Mouse (Mus musculus): ENCODE measurements around the gene Zfp583. TPM values are rescaled to one million over a fixed set of nuclear protein-coding genes. Genes with fewer than 3 reads are reported as not detected.

Zfp583 gene
- polyA plus RNA-seq, 1 experiment from 2014 or later = 5.8 TPM

GRCm38 (mm10) chr7:6362268-6363046, 31.4 kb upstream of the Zfp583 start:
- Histone ChIP-seq H3K9me3 (ENCODE audit: control insufficient read depth, low read depth, low read length) (no peaks in the 10 kb centered on the region), H3K4me3 (ENCODE audit: low read depth, low read length) (peak overlapping the region; percentile 53), H3K27ac (ENCODE audit: low read length) (peak overlapping the region; percentile 82), H3K27me3 (ENCODE audit: control insufficient read depth, insufficient read depth, low read length) (no peaks in the 10 kb centered on the region), H3K9ac (replicated peaks; ENCODE audit: low read depth, low read length) (peak overlapping the region; percentile 36; the same call in 1 of the 2 replicates), H3K4me2 (replicated peaks; ENCODE audit: low read depth, low read length) (peak overlapping the region; percentile 49), H3K4me1 (ENCODE audit: control insufficient read depth, insufficient read depth, low read length) (peaks cover 6% of the 10 kb centered on the region; the same call in 1 of the 2 replicates), H3K36me3 (ENCODE audit: control insufficient read depth, insufficient read depth, low read length) (no peaks in the 10 kb centered on the region)
- ATAC-seq (ENCODE audit: insufficient number of reproducible peaks, insufficient read depth, low FRiP score, low read depth) = peak; percentile 94
- under 1% methylated on average over 38 of the region's 38 CpGs for WGBS

GRCm38 (mm10) chr7:6361756-6362155, 30.7 kb upstream of the Zfp583 start:
- H3K4me3 ChIP-seq (ENCODE audit: low read depth, low read length) = peak overlapping the region; percentile 53
- peaks cover 6% of the 10 kb centered on the region; the same call in 1 of the 2 replicates for H3K4me1 ChIP-seq (ENCODE audit: control insufficient read depth, insufficient read depth, low read length)
- H3K27ac ChIP-seq (ENCODE audit: low read length) = peak overlapping the region; percentile 82
- no peak for ATAC-seq (ENCODE audit: insufficient number of reproducible peaks, insufficient read depth, low FRiP score, low read depth)
- H3K9ac ChIP-seq (replicated peaks; ENCODE audit: low read depth, low read length) = 0 out of 2 replicates have a peak overlapping the region, but pooled peaks have one; percentile 36
- H3K9me3 ChIP-seq (ENCODE audit: control insufficient read depth, low read depth, low read length) = no peaks in the 10 kb centered on the region
- WGBS = 27% methylated on average over 7 of the region's 7 CpGs
- H3K27me3 ChIP-seq (ENCODE audit: control insufficient read depth, insufficient read depth, low read length) = no peaks in the 10 kb centered on the region
- H3K4me2 ChIP-seq (replicated peaks; ENCODE audit: low read depth, low read length) = peak overlapping the region; percentile 49
- no peaks in the 10 kb centered on the region for H3K36me3 ChIP-seq (ENCODE audit: control insufficient read depth, insufficient read depth, low read length)

- Histone ChIP-seq H3K4me2 (replicated peaks; ENCODE audit: low read depth, low read length) (no peak overlapping the region), H3K27me3 (ENCODE audit: control insufficient read depth, insufficient read depth, low read length) (no peaks in the 10 kb centered on the region), H3K4me3 (ENCODE audit: low read depth, low read length) (no peak overlapping the region), H3K9ac (replicated peaks; ENCODE audit: low read depth, low read length) (no peak overlapping the region), H3K36me3 (ENCODE audit: control insufficient read depth, insufficient read depth, low read length) (no peaks in the 10 kb centered on the region), H3K4me1 (ENCODE audit: control insufficient read depth, insufficient read depth, low read length) (peaks cover 6% of the 10 kb centered on the region; the same call in 1 of the 2 replicates), H3K9me3 (ENCODE audit: control insufficient read depth, low read depth, low read length) (no peaks in the 10 kb centered on the region), H3K27ac (ENCODE audit: low read length) (no peak overlapping the region)
- 13% methylated on average over 9 of the region's 9 CpGs for WGBS
- no peak for ATAC-seq (ENCODE audit: insufficient number of reproducible peaks, insufficient read depth, low FRiP score, low read depth)
Measured at GRCm38 (mm10) chr7:6360477-6361060, 29.5 kb upstream of the Zfp583 start.

GRCm38 (mm10) chr7:6358937-6359590, 28.0 kb upstream of the Zfp583 start:
- Histone ChIP-seq H3K27me3 (ENCODE audit: control insufficient read depth, insufficient read depth, low read length) (no peaks in the 10 kb centered on the region), H3K9ac (replicated peaks; ENCODE audit: low read depth, low read length) (no peak overlapping the region), H3K4me1 (ENCODE audit: control insufficient read depth, insufficient read depth, low read length) (peaks cover 5% of the 10 kb centered on the region; the same call in 1 of the 2 replicates), H3K27ac (ENCODE audit: low read length) (no peak overlapping the region), H3K4me2 (replicated peaks; ENCODE audit: low read depth, low read length) (no peak overlapping the region), H3K36me3 (ENCODE audit: control insufficient read depth, insufficient read depth, low read length) (0 out of 2 replicates have a peak, but pooled peaks cover 2% of the 10 kb centered on the region), H3K9me3 (ENCODE audit: control insufficient read depth, low read depth, low read length) (no peaks in the 10 kb centered on the region), H3K4me3 (ENCODE audit: low read depth, low read length) (no peak overlapping the region)
- no peak for ATAC-seq (ENCODE audit: insufficient number of reproducible peaks, insufficient read depth, low FRiP score, low read depth)
- 54% methylated on average over 10 of the region's 10 CpGs for WGBS

- H3K9me3 ChIP-seq (ENCODE audit: control insufficient read depth, low read depth, low read length) = no peaks in the 10 kb centered on the region
- H3K4me2 ChIP-seq (replicated peaks; ENCODE audit: low read depth, low read length) = no peak overlapping the region
- ATAC-seq (ENCODE audit: insufficient number of reproducible peaks, insufficient read depth, low FRiP score, low read depth) = no peak
- no peak overlapping the region for H3K4me3 ChIP-seq (ENCODE audit: low read depth, low read length)
- no peaks in the 10 kb centered on the region for H3K4me1 ChIP-seq (ENCODE audit: control insufficient read depth, insufficient read depth, low read length)
- peaks cover 5% of the 10 kb centered on the region; the same call in 1 of the 2 replicates for H3K36me3 ChIP-seq (ENCODE audit: control insufficient read depth, insufficient read depth, low read length)
- 52% methylated on average over 2 of the region's 2 CpGs for WGBS
- no peaks in the 10 kb centered on the region for H3K27me3 ChIP-seq (ENCODE audit: control insufficient read depth, insufficient read depth, low read length)
- no peak overlapping the region for H3K9ac ChIP-seq (replicated peaks; ENCODE audit: low read depth, low read length)
- no peak overlapping the region for H3K27ac ChIP-seq (ENCODE audit: low read length)
Measured at GRCm38 (mm10) chr7:6358121-6358520, 27.0 kb upstream of the Zfp583 start.

- H3K36me3 ChIP-seq (ENCODE audit: control insufficient read depth, insufficient read depth, low read length) = no peaks in the 10 kb centered on the region
- H3K9ac ChIP-seq (replicated peaks; ENCODE audit: low read depth, low read length) = no peak overlapping the region
- H3K4me2 ChIP-seq (replicated peaks; ENCODE audit: low read depth, low read length) = peak overlapping the region; percentile 43
- H3K27ac ChIP-seq (ENCODE audit: low read length) = no peak overlapping the region
- H3K4me3 ChIP-seq (ENCODE audit: low read depth, low read length) = peak overlapping the region; percentile 62
- WGBS = 25% methylated on average over 10 of the region's 10 CpGs
- no peaks in the 10 kb centered on the region for H3K4me1 ChIP-seq (ENCODE audit: control insufficient read depth, insufficient read depth, low read length)
- ATAC-seq (ENCODE audit: insufficient number of reproducible peaks, insufficient read depth, low FRiP score, low read depth) = no peak
- H3K27me3 ChIP-seq (ENCODE audit: control insufficient read depth, insufficient read depth, low read length) = no peaks in the 10 kb centered on the region
- no peaks in the 10 kb centered on the region for H3K9me3 ChIP-seq (ENCODE audit: control insufficient read depth, low read depth, low read length)
Measured at GRCm38 (mm10) chr7:6344124-6344523, 13.0 kb upstream of the Zfp583 start.

GRCm38 (mm10) chr7:6343501-6344071, 12.5 kb upstream of the Zfp583 start, which contains the start of gene Gm3854:
Gene Gm3854 (plus strand): TSS chr7:6343759.
- Histone ChIP-seq H3K9me3 (ENCODE audit: control insufficient read depth, low read depth, low read length) (no peaks in the 10 kb centered on the region), H3K4me3 (ENCODE audit: low read depth, low read length) (peak within 1 kb of the TSS; percentile 62), H3K9ac (replicated peaks; ENCODE audit: low read depth, low read length) (0 out of 2 replicates have a peak within 1 kb of the TSS, but pooled peaks have one; percentile 22), H3K4me2 (replicated peaks; ENCODE audit: low read depth, low read length) (peak within 1 kb of the TSS; percentile 43), H3K4me1 (ENCODE audit: control insufficient read depth, insufficient read depth, low read length) (no peaks in the 10 kb centered on the region), H3K36me3 (ENCODE audit: control insufficient read depth, insufficient read depth, low read length) (no peaks in the 10 kb centered on the region), H3K27ac (ENCODE audit: low read length) (no peak within 1 kb of the TSS), H3K27me3 (ENCODE audit: control insufficient read depth, insufficient read depth, low read length) (no peaks in the 10 kb centered on the region)
- ATAC-seq (ENCODE audit: insufficient number of reproducible peaks, insufficient read depth, low FRiP score, low read depth) = peak; percentile 90
- under 1% methylated on average over 26 of the region's 26 CpGs for WGBS

GRCm38 (mm10) chr7:6339865-6340264, 8.8 kb upstream of the Zfp583 start:
- Histone ChIP-seq H3K36me3 (ENCODE audit: control insufficient read depth, insufficient read depth, low read length) (no peaks in the 10 kb centered on the region), H3K27ac (ENCODE audit: low read length) (no peak overlapping the region), H3K4me3 (ENCODE audit: low read depth, low read length) (no peak overlapping the region), H3K4me2 (replicated peaks; ENCODE audit: low read depth, low read length) (no peak overlapping the region), H3K27me3 (ENCODE audit: control insufficient read depth, insufficient read depth, low read length) (no peaks in the 10 kb centered on the region), H3K9ac (replicated peaks; ENCODE audit: low read depth, low read length) (no peak overlapping the region), H3K4me1 (ENCODE audit: control insufficient read depth, insufficient read depth, low read length) (no peaks in the 10 kb centered on the region), H3K9me3 (ENCODE audit: control insufficient read depth, low read depth, low read length) (no peaks in the 10 kb centered on the region)
- WGBS = 81% methylated on average over 5 of the region's 5 CpGs
- ATAC-seq (ENCODE audit: insufficient number of reproducible peaks, insufficient read depth, low FRiP score, low read depth) = no peak
